Mouse (Mus musculus) activated CD4-positive, CD25-positive, alpha-beta regulatory T cell, adult 4 months (primary cell): ENCODE data around the gene Crtc2. TPM values are rescaled to one million over a fixed set of nuclear protein-coding genes. Genes with fewer than 3 reads are reported as not detected.

Experiments
- ATAC-seq: one replicate; pipeline ENCODE4 v1.8.0; 2017
- polyA plus RNA-seq, 2 experiments: library from polyadenylated mRNA; unstranded; fragments of 100-300 nt; shearing (Covaris generic); gene quantifications; one replicate each; pipeline ENCODE4 v1.2.1; 2017

The Crtc2 gene
- 10 to 100 TPM; 33.2 to 42.9 TPM for polyA plus RNA-seq

DNA sequence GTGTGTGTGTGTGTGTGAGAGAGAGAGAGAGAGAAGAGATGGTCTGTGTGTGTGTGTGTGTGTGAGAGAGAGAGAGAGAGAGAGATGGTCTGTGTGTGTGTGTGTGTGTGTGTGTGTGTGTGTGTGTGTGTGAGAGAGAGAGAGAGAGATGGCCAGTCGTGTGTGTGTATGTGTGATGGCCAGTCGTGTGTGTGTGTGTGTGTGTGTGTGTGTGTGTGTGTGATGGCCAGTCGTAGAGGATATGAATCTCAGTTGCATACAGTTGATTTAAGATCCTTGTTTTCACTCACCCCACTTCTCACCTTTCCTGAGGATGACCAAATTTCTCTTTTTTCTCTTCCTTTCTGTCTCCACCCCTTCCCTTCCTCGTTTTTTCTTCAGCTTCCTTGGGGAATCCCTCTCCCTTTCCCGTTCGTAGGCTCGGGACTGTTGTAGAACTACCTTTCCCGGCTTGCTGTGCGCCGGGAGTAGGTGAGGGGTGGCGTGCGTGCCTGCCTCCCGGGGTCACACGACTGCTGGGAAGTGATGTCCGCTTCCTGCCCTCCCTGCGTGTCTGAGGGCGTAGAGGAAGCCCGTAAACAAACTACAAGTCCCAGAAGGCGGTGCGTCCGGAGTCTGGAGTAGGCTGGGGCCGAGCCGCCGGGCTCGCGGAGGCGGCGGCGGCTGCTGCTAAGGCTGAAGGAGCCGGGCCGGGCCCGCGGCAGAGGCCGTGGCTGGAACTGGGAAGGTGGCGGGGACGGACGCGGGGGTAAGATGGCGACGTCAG is at the start of gene Crtc2:
Gene Crtc2 (plus strand): TSS at position 511 of the 766 bp plus-strand sequence.
- peak; percentile 97 for ATAC-seq

DNA sequence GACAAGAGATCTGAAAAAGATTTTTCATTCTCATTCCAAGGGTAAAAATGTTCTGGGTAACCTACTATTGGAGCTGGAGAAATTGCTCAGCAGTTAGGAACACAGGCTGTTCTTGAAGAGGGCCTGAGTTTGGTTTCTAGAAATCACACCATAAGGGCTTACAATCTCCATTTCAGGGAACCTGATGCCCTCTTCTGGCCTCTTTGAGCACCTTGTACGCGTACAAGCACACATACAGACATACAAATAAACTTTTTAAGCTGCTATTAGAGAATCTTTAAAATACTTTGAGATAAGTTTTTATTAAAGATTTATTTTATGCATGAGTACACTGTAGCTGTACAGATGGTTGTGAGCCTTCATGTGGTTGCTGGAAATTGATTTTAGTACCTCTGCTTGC is 49.4 kb upstream of the Crtc2 start:
- ATAC-seq = no peak

DNA sequence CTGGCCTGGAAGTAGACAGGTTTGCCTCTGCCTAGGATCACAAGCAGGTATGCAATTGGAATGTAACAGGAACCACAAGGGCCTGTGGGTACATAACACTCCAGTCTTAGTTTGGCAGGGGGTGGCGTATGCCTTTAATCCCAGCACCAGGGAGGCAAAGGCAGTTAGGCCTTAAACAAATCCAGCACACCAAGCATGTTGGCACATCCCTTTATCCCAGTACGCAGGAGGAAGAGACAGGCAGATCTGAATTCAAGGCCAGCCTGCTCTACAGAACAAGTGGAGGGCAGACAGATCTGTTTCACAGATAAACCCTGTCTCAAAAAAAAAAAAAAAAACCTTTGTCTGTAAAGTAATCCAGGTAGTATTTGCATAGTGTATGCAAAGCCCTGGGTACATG is 45.3 kb upstream of the Crtc2 start:
- ATAC-seq = no peak

DNA sequence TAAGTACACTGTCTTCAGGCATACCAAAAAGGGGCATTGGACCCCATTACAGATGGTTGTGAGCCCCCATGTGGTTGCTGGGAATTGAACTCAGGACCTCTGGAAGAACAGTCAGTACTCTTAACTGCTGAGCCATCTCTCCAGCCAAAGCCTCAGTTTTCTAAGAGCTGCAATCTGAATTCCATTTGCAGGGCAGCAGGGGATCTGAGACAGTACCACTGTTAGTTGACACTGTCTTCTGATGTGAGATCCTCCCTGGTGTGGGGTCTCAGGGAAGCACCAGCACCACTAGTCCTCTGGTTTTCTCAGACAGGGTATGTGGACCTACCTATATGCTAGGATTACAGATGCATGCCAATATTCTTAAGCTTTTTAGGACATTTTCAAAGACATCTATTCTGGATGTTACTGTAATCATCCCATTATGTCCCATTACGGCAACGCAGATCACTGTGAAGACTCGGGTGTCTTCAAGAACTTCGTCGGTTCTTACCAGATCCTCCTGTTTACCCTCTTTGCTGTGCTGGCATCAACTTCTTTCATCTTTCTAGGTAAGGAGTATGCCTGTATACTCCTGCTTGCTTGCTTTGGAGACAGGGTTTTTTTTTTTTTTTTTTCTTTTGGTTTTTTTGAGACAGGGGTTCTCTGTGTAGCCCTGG is 43.9 kb upstream of the Crtc2 start:
- ATAC-seq = no peak

- peak; percentile 13 for ATAC-seq
These were observed 42.2 kb upstream of the Crtc2 start for GRCm38 (mm10) chr3:90211475-90212398.

- ATAC-seq = no peak
These were observed 41.2 kb upstream of the Crtc2 start for GRCm38 (mm10) chr3:90212723-90213122.

DNA sequence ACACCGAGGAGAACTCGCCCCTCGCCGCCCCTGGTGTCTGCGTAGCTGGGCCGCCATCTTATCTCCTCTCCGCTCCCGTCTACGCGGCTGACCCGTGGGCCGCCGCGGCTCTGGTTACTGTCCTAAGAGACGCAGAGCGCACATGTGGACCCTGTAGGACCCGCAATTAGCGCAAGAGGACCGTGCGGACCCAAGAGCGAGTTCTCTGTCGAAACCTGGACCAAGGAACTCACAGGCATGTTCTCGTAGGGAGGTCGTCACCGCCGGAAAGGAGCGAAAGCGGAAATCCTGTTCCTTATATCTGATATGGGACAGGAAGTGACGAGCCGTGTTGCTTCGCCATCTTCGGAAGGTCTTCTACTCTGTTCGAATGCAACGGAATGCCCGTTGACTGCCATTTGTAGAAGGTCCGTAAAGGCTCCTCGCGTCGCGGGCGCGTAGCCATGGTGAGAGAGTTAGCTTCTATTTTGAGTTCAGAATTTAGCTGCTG is 40.5 kb upstream of the Crtc2 start, which contains the start of the genes Rps27 and Rab13:
Gene Rps27 (minus strand): TSS at position 275 of the 490 bp plus-strand sequence.
Gene Rab13 (plus strand): TSS at position 319 of the 490 bp plus-strand sequence.
- peak; percentile 95 for ATAC-seq

DNA sequence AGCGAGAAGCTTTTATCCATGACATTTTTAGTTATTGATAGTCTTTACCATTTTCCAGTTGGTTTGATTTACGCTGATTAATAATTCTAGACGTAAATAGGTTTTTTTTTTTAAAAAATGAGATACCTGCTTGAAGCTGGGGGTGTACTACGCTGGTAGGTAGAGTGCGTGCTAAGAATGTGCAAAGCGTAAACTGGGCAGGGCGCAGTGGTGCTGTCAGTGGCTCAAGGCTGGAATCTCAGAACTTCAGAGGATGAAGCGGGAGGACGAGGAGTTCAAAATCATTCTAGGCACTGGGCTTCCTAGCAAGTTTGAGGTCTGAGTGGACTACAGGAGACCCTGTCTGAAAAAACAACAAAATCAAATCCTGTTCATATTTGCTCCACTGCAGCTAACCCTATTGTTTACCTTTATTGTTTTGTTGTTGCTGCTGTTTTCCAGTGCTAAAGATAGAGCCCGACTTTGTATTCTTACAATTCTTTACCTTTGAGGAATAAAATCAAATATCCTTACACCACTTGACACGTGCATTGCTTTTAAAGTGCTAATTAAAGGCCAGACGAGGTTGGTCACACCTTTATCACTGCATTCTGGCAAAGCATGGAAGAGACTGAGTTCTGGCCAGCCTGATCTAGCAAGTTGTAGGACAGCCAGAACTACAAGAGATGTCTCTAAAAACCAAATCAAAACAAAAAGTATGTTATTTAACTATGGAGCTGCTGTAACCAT is 39.8 kb upstream of the Crtc2 start:
- ATAC-seq = no peak

- ATAC-seq = no peak
These were observed 38.1 kb upstream of the Crtc2 start for GRCm38 (mm10) chr3:90215825-90216380.

GRCm38 (mm10) chr3:90220088-90220487 is 33.9 kb upstream of the Crtc2 start:
- ATAC-seq = peak; percentile 69

- ATAC-seq = no peak
These were observed 33.4 kb upstream of the Crtc2 start for GRCm38 (mm10) chr3:90220531-90220951.

GRCm38 (mm10) chr3:90221123-90221522 is 32.8 kb upstream of the Crtc2 start:
- ATAC-seq = no peak

- no peak for ATAC-seq
These were observed 31.5 kb upstream of the Crtc2 start for GRCm38 (mm10) chr3:90222455-90222854.

GRCm38 (mm10) chr3:90222941-90223340 is 31.0 kb upstream of the Crtc2 start:
- no peak for ATAC-seq

GRCm38 (mm10) chr3:90224331-90224730 is 29.6 kb upstream of the Crtc2 start:
- no peak for ATAC-seq

GRCm38 (mm10) chr3:90231075-90231474 is 22.9 kb upstream of the Crtc2 start:
- peak; percentile 37 for ATAC-seq

GRCm38 (mm10) chr3:90231507-90232333 is 22.2 kb upstream of the Crtc2 start, which contains the start of gene Jtb:
Jtb (plus strand) TSS chr3:90231597.
- ATAC-seq = peak; percentile 97

GRCm38 (mm10) chr3:90241251-90241650 is 12.7 kb upstream of the Crtc2 start:
- no peak for ATAC-seq

- ATAC-seq = no peak
These were observed 12.1 kb upstream of the Crtc2 start for GRCm38 (mm10) chr3:90241669-90242358.
